Mouse (Mus musculus) heart, embryonic 16.5 days (tissue): Measurements from ENCODE around the gene Eif4g2. TPM values are rescaled to one million over a fixed set of nuclear protein-coding genes. Genes with fewer than 3 reads are reported as not detected.

ENCODE experiments used
- ATAC-seq: fragments of 200-750 bp; cut with Nextera tagmentation; replicated peaks from 2 replicates; pipeline ENCODE4 v1.8.0; 2017; ENCODE audit warnings: moderate number of reproducible peaks; ENCODE audit not compliant: insufficient read depth, low FRiP score; ENCODE audit errors: extremely low read depth
- H3K27ac ChIP-seq: fragments of 300-500 bp; sonication (generic); 2 replicates; pipeline ENCODE4 v1.5.1; 2014; ENCODE audit warnings: mild to moderate bottlenecking, low read length, control low read depth, moderate library complexity
- H3K27me3 ChIP-seq: fragments of 300-500 bp; sonication (generic); 2 replicates; pipeline ENCODE4 v1.6.1; 2014; ENCODE audit warnings: low read length, mixed read lengths; ENCODE audit not compliant: control insufficient read depth, insufficient read depth
- H3K36me3 ChIP-seq: fragments of 300-500 bp; sonication (generic); 2 replicates; pipeline ENCODE4 v1.6.1; 2014; ENCODE audit not compliant: control insufficient read depth, insufficient read depth
- H3K4me1 ChIP-seq: fragments of 300-500 bp; sonication (generic); 2 replicates; pipeline ENCODE4 v1.6.1; 2014; ENCODE audit warnings: low read length, mixed read lengths; ENCODE audit not compliant: control insufficient read depth, insufficient read depth
- H3K4me2 ChIP-seq: fragments of 300-500 bp; sonication (generic); 2 replicates; pipeline ENCODE4 v1.6.1; 2014; ENCODE audit warnings: low read depth, mild to moderate bottlenecking, control low read depth, low read length
- H3K4me3 ChIP-seq: fragments of 300-500 bp; sonication (generic); 2 replicates; pipeline ENCODE4 v1.5.1; 2014; ENCODE audit warnings: mild to moderate bottlenecking, control low read depth, low read length
- H3K9ac ChIP-seq: fragments of 300-500 bp; sonication (generic); 2 replicates; pipeline ENCODE4 v1.6.1; 2014; ENCODE audit warnings: low read length, control low read depth
- H3K9me3 ChIP-seq: fragments of 300-500 bp; sonication (generic); replicated peaks from 2 replicates; pipeline ENCODE4 v1.6.1; 2016; ENCODE audit warnings: low read length; ENCODE audit not compliant: control insufficient read depth
- WGBS: fragments of 180-500 bp; shearing (Covaris S2); extraction: QIAGEN DNeasy Blood & Tissue Kit; methylation state at CpG from one replicate; pipeline ENCODE4 v1.1.7; 2014; 5-methylcytosine and 5-hydroxymethylcytosine counted together
- polyA plus RNA-seq: library from polyadenylated mRNA; unstranded; fragments of >200 nt; fragmentation: Nextera tagmentation; extraction: Ambion mirVana; gene quantifications from 2 replicates; pipeline ENCODE4 v1.2.1, GENCODE M21; 2015

The Eif4g2 gene
- polyA plus RNA-seq, 1 experiment from 2014 or later, result 627 TPM

DNA sequence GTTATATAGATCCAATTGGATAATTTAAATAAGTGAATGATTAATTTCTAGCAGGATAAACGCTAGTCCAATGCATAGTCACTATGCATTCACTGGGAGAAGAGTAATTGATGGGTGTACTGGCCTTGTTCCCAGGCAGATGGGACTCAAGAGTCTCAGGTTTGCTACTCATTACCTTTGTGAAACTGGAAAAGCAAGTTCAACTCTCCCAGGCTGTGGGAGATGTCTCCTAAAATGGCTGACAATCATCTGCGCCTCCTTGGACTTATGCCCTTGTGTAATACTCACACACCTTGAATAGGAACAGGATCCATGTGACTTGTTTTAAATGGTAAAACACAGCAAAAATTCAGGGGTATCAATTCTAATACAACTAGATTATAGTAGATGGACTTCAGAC is 26.3 kb upstream of the Eif4g2 start:
- peaks cover 8% of the 10 kb centered on the region for H3K36me3 ChIP-seq
- ATAC-seq, result no peak
- H3K4me3 ChIP-seq, result no peak overlapping the region
- H3K9me3 ChIP-seq, result no peaks in the 10 kb centered on the region
- no peak overlapping the region; the same call in 1 of the 2 replicates for H3K27ac ChIP-seq
- WGBS, result 92% methylated on average over 2 of the region's 2 CpGs
- no peaks in the 10 kb centered on the region for H3K4me1 ChIP-seq
- H3K27me3 ChIP-seq, result no peaks in the 10 kb centered on the region
- H3K4me2 ChIP-seq, result no peak overlapping the region
- no peak overlapping the region for H3K9ac ChIP-seq

DNA sequence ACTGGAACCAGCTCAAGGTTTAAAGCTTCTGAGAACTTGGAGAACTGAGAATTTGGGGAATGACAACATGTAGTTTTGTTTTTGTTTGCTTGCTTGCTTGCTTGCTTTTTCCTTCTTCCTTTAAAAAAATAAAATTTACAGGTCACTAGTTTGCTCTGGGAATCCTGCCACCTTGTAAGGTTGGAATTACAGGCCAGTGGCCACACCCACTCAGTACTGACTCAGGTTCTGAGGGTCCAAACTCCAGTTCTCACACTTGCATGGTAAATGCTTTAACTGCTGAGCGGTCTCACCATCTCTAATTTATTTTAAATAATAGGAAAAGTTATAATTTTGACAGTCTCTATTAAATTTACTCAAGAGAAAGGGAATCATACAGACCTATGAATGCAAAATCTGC is 15.4 kb upstream of the Eif4g2 start:
- Histone ChIP-seq H3K9me3 (no peaks in the 10 kb centered on the region), H3K4me2 (no peak overlapping the region), H3K27ac (no peak overlapping the region), H3K27me3 (no peaks in the 10 kb centered on the region), H3K4me3 (no peak overlapping the region), H3K36me3 (no peaks in the 10 kb centered on the region), H3K4me1 (no peaks in the 10 kb centered on the region), H3K9ac (no peak overlapping the region)
- WGBS, result 96% methylated on average over 1 of the region's 1 CpGs
- ATAC-seq, result no peak

DNA sequence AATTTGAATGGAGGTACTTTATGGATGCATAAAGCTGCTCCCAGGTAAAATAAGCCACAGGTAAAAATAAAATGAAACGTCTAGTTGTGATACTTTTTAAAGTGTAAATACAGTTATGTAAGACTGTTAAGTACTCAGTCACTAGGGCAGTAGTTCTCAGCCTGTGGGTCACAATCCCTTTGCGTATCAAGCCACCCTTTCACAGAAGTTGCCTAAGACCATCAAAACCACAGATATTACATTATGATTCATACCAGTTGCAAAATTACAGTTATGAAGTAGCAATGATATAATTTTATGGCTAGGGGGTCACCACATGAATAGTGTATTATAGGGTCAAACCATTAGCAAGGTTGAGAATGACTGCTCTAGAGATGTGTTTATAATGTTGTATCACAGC is 12.3 kb upstream of the Eif4g2 start:
- no peak overlapping the region for H3K4me3 ChIP-seq
- no peak overlapping the region for H3K27ac ChIP-seq
- no peak for ATAC-seq
- no peak overlapping the region for H3K4me2 ChIP-seq
- H3K9ac ChIP-seq, result no peak overlapping the region
- H3K9me3 ChIP-seq, result no peaks in the 10 kb centered on the region
- 79% methylated on average over 2 of the region's 2 CpGs for WGBS
- no peaks in the 10 kb centered on the region for H3K27me3 ChIP-seq
- no peaks in the 10 kb centered on the region for H3K4me1 ChIP-seq
- no peaks in the 10 kb centered on the region for H3K36me3 ChIP-seq

DNA sequence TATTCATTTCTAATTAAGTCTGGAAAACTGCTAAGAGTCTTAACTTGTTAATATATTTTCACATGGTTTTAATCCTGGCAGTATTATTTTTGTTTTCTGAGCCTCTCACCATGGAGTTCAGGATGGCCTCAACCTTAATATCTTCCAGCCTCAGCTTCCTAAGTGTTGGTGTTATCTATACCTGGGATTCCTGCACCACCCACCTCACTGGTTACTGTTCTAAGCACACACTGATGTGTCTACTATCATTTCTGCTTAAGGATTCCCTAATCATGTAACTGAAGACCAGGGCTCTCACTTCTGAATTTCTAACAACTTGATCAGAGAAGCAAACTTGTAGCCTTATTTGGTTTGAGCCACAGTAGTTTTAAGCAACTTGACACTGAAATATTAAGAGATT is 2.3 kb upstream of the Eif4g2 start:
- Histone ChIP-seq H3K36me3 (peaks cover 12% of the 10 kb centered on the region), H3K4me2 (no peak overlapping the region), H3K27ac (no peak overlapping the region), H3K4me1 (peaks cover 12% of the 10 kb centered on the region), H3K9me3 (no peaks in the 10 kb centered on the region; the same call in 1 of the 2 replicates), H3K9ac (no peak overlapping the region), H3K27me3 (no peaks in the 10 kb centered on the region), H3K4me3 (no peak overlapping the region)
- ATAC-seq, result no peak

DNA sequence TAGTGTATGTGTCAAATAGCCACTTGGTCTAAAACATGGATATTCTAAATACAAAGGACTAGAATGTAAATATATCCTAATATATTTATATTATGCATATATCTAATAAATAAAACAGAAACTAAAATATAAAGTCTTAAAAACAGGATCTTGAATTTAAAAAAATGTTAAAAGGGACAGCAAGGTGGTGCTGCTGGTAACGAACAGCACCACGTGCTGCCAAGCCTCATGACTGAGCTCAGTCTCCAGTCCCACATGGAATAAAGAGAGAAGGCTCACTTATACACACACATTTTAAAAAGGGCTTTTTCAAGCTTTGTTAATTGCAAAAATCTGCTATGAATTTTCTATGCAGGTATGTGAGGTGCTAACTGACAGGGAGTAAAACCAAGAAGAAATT is 1.6 kb upstream of the Eif4g2 start:
- no peak for ATAC-seq
- peaks cover 18% of the 10 kb centered on the region for H3K36me3 ChIP-seq
- 58% methylated on average over 2 of the region's 2 CpGs for WGBS
- no peak overlapping the region for H3K9ac ChIP-seq
- H3K4me1 ChIP-seq, result peaks cover 16% of the 10 kb centered on the region
- no peak overlapping the region for H3K27ac ChIP-seq
- no peak overlapping the region for H3K4me3 ChIP-seq
- H3K27me3 ChIP-seq, result no peaks in the 10 kb centered on the region
- no peak overlapping the region for H3K4me2 ChIP-seq
- no peaks in the 10 kb centered on the region; the same call in 1 of the 2 replicates for H3K9me3 ChIP-seq

DNA sequence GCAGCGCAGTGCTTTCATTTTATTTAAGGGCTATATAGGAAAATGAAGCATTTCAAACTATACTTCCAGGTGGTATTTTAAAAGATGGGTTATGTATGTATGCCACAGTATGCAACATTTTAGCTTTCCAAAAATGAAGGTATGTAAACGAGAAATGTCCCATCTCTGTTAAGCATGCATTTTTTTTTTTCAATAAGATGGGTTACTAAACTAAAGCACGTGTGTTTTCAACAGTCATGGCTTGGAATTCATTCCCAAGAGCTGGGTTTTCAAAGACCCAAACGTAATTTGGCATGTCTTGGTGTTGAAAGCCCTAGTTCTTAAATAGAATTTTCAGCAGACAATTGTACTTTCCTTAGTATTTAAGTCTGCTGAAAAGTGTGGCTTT is 897 bp upstream of the Eif4g2 start:
- Histone ChIP-seq H3K4me3 (peak overlapping the region; percentile 79), H3K9me3 (no peaks in the 10 kb centered on the region; the same call in 1 of the 2 replicates), H3K4me1 (peaks cover 18% of the 10 kb centered on the region), H3K36me3 (peaks cover 24% of the 10 kb centered on the region), H3K4me2 (peak overlapping the region; percentile 82), H3K27me3 (no peaks in the 10 kb centered on the region), H3K9ac (peak overlapping the region; percentile 88), H3K27ac (peak overlapping the region; percentile 99)
- WGBS, result 11% methylated on average over 4 of the region's 4 CpGs
- ATAC-seq, result no peak

DNA sequence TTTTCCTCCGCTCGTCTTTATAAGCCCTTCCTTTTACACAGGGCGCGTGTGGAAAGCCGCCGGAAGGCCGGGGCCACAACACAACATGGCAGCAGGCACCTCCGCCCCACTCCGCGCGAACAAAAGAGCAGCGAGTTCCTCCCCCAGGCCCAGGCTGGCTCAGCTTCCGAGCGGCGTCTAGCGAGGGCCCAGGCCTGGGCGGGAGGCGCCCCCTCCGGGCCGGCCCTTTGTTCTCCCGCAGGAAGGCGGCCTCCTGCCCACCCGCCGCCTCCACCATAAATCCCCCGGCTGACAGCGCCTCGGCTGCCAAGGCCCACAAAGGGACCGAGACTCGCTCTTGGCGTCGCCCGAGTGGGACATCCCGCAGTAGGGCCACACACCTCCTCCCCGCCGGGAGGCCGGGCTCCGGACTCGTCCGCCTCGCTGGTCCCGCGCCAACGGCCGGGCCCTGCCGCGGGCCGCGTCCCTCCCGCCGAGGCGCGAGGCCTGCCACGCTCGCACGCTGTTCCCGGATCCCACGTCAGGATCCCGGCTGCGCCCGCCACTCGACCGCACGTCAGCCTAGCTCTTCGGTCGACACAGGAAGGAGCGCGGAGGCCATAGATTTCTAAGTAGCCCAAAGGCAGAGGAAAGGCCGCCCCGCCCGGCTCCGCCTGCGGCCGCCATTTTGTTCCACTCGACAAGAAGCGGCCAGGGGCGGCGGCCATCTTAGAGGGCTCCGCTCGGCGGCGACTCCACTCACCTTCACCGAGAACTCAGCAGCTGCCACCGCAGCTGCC is 598 bp downstream of the Eif4g2 start:
- Histone ChIP-seq H3K27ac (peak overlapping the region; percentile 99), H3K4me1 (peaks cover 25% of the 10 kb centered on the region), H3K36me3 (peaks cover 37% of the 10 kb centered on the region), H3K27me3 (no peaks in the 10 kb centered on the region), H3K9me3 (no peaks in the 10 kb centered on the region), H3K4me2 (peak overlapping the region; percentile 90), H3K4me3 (peak overlapping the region; percentile 79), H3K9ac (peak overlapping the region; percentile 98)
- peak; percentile 70 for ATAC-seq
- WGBS, result under 1% methylated on average over 83 of the region's 83 CpGs

DNA sequence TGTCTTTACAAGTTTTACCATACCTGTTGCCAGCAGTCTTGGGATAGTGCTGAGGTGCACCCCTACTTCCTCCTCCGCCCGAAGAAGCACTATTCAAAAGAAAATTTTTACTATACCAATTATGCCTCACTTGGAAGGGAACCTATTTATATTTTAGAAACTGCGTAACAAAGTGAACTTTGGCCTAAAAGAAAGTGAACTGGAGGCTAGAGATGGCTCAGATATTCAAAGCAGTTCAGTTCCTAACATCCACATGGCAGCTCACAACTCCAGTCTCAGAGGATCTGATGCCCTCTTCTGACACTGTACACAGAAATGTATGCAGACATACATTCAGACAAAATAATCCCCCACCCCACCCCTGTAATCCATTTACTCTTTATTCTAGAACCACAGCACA is 2.0 kb downstream of the Eif4g2 start:
- H3K27ac ChIP-seq, result no peak overlapping the region
- WGBS, result 80% methylated on average over 3 of the region's 3 CpGs

DNA sequence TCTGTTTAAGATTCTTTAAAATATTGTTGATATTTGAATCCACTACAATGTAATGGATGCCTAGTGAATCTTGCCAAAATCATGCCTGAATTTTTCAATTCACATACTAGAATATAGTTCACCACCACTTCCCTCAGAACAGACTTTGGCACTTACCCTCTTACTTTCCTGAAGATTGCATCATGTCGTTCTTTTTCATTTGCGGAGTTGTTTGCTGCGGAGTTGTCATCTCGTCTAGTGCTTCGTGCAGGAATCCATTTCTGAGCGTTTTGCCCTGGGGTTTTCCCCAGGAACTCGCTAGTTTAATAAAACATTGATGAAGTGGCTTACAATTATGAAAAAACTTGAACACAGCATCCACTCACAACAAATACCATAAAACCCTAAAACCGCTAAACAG is 2.8 kb downstream of the Eif4g2 start:
- ATAC-seq, result no peak

More for the DNA sequence above, 2.0 kb downstream of the Eif4g2 start:
- Histone ChIP-seq H3K9ac (peak overlapping the region; percentile 98), H3K9me3 (no peaks in the 10 kb centered on the region), H3K27me3 (no peaks in the 10 kb centered on the region), H3K4me1 (peaks cover 33% of the 10 kb centered on the region), H3K4me3 (peak overlapping the region; percentile 79), H3K4me2 (peak overlapping the region; percentile 90), H3K36me3 (peaks cover 45% of the 10 kb centered on the region)
- ATAC-seq, result no peak

More for the DNA sequence above, 2.8 kb downstream of the Eif4g2 start:
- Histone ChIP-seq H3K9me3 (no peaks in the 10 kb centered on the region), H3K36me3 (peaks cover 50% of the 10 kb centered on the region), H3K27me3 (no peaks in the 10 kb centered on the region), H3K9ac (no peak overlapping the region), H3K27ac (no peak overlapping the region), H3K4me2 (peak overlapping the region; percentile 90; the same call in 1 of the 2 replicates), H3K4me3 (no peak overlapping the region; the same call in 1 of the 2 replicates), H3K4me1 (peaks cover 38% of the 10 kb centered on the region)
- WGBS, result 82% methylated on average over 8 of the region's 8 CpGs
